Mouse (Mus musculus) hindbrain, embryonic 15.5 days (tissue): ENCODE data around the gene Xrcc1. TPM values are rescaled to one million over a fixed set of nuclear protein-coding genes. Genes with fewer than 3 reads are reported as not detected.
"Not testable (repeated sequence)": the region's sequence is repeated elsewhere in the genome, so short reads cannot be mapped to it uniquely, and the experiment has no call there.

Source experiments
- ATAC-seq: fragments of 200-750 bp; cut with Nextera tagmentation; 2 replicates; pipeline ENCODE4 v1.8.0; 2017; ENCODE audit warnings: low read depth, moderate number of reproducible peaks, moderate TSS enrichment; ENCODE audit not compliant: low FRiP score
- H3K27ac ChIP-seq: fragments of 300-500 bp; sonication (generic); replicated peaks from 2 replicates; pipeline ENCODE4 v1.5.1; 2015; ENCODE audit warnings: mild to moderate bottlenecking, inconsistent platforms
- H3K27me3 ChIP-seq: fragments of 300-500 bp; sonication (generic); 2 replicates; pipeline ENCODE4 v1.6.1; 2015; ENCODE audit warnings: control low read depth, inconsistent platforms
- H3K36me3 ChIP-seq: fragments of 300-500 bp; sonication (generic); 2 replicates; pipeline ENCODE4 v1.6.1; 2015; ENCODE audit warnings: control low read depth, inconsistent platforms
- H3K4me1 ChIP-seq: fragments of 300-500 bp; sonication (generic); replicated peaks from 2 replicates; pipeline ENCODE4 v1.6.1; 2015; ENCODE audit warnings: control low read depth, inconsistent platforms
- H3K4me2 ChIP-seq: fragments of 300-500 bp; sonication (generic); 2 replicates; pipeline ENCODE4 v1.6.1; 2015; ENCODE audit warnings: moderate library complexity, mild to moderate bottlenecking, inconsistent platforms
- H3K4me3 ChIP-seq: fragments of 300-500 bp; sonication (generic); 2 replicates; pipeline ENCODE4 v1.5.1; 2015; ENCODE audit warnings: mild to moderate bottlenecking, inconsistent platforms
- H3K9ac ChIP-seq: fragments of 300-500 bp; sonication (generic); 2 replicates; pipeline ENCODE4 v1.6.1; 2015; ENCODE audit warnings: inconsistent platforms
- H3K9me3 ChIP-seq: fragments of 300-500 bp; sonication (generic); 2 replicates; pipeline ENCODE4 v1.6.1; 2016; ENCODE audit warnings: control low read depth, inconsistent platforms
- WGBS: fragments of 180-500 bp; shearing (Covaris S2); methylation state at CpG from one replicate; pipeline ENCODE4 v1.1.7; 2015; 5-methylcytosine and 5-hydroxymethylcytosine counted together
- polyA plus RNA-seq: library from polyadenylated mRNA; unstranded; fragments of >200 nt; fragmentation: Nextera tagmentation; extraction: Ambion mirVana; gene quantifications from 2 replicates; pipeline ENCODE4 v1.2.1, GENCODE M21; 2015

Gene Xrcc1
- polyA plus RNA-seq, 1 experiment from 2014 or later: 72.1 TPM

GRCm38 (mm10) chr7:24610879-24611494, 64.9 kb downstream of the Xrcc1 start:
- WGBS: 1% methylated on average over 36 of the region's 36 CpGs
- Histone ChIP-seq H3K4me1 (peaks cover 21% of the 10 kb centered on the region), H3K9me3 (no peaks in the 10 kb centered on the region), H3K27me3 (peaks cover 50% of the 10 kb centered on the region), H3K4me3 (peak overlapping the region; percentile 33), H3K36me3 (no peaks in the 10 kb centered on the region), H3K27ac (no peak overlapping the region), H3K9ac (no peak overlapping the region), H3K4me2 (peak overlapping the region; percentile 56)
- ATAC-seq: peak; percentile 21; the same call in 1 of the 2 replicates

GRCm38 (mm10) chr7:24611709-24612108, 65.6 kb downstream of the Xrcc1 start:
- no peak overlapping the region; the same call in 1 of the 2 replicates for H3K4me3 ChIP-seq
- ATAC-seq: no peak
- H3K9ac ChIP-seq: no peak overlapping the region
- 19% methylated on average over 7 of the region's 7 CpGs for WGBS
- peaks cover 50% of the 10 kb centered on the region for H3K27me3 ChIP-seq
- H3K9me3 ChIP-seq: no peaks in the 10 kb centered on the region
- no peak overlapping the region for H3K27ac ChIP-seq
- H3K4me1 ChIP-seq: peaks cover 21% of the 10 kb centered on the region
- peak overlapping the region; percentile 56; the same call in 1 of the 2 replicates for H3K4me2 ChIP-seq
- H3K36me3 ChIP-seq: no peaks in the 10 kb centered on the region

GRCm38 (mm10) chr7:24612308-24612910, 66.3 kb downstream of the Xrcc1 start:
- Histone ChIP-seq H3K4me1 (peaks cover 21% of the 10 kb centered on the region), H3K9me3 (no peaks in the 10 kb centered on the region), H3K36me3 (no peaks in the 10 kb centered on the region), H3K27ac (no peak overlapping the region), H3K4me2 (peak overlapping the region; percentile 13; the same call in 1 of the 2 replicates), H3K4me3 (no peak overlapping the region), H3K9ac (no peak overlapping the region), H3K27me3 (peaks cover 50% of the 10 kb centered on the region)
- no peak for ATAC-seq
- 3% methylated on average over 27 of the region's 27 CpGs for WGBS

GRCm38 (mm10) chr7:24614816-24615215, 68.7 kb downstream of the Xrcc1 start:
- Histone ChIP-seq H3K4me3 (no peak overlapping the region), H3K27ac (no peak overlapping the region), H3K9ac (no peak overlapping the region), H3K4me2 (no peak overlapping the region), H3K36me3 (no peaks in the 10 kb centered on the region), H3K4me1 (peaks cover 21% of the 10 kb centered on the region), H3K9me3 (no peaks in the 10 kb centered on the region), H3K27me3 (peaks cover 40% of the 10 kb centered on the region)
- ATAC-seq: no peak
- 78% methylated on average over 13 of the region's 13 CpGs for WGBS

GRCm38 (mm10) chr7:24617763-24618162, 71.7 kb downstream of the Xrcc1 start:
- no peak overlapping the region for H3K4me3 ChIP-seq
- H3K9me3 ChIP-seq: no peaks in the 10 kb centered on the region
- H3K27me3 ChIP-seq: peaks cover 11% of the 10 kb centered on the region
- H3K4me1 ChIP-seq: peaks cover under 1% of the 10 kb centered on the region
- no peak overlapping the region for H3K4me2 ChIP-seq
- no peak overlapping the region for H3K27ac ChIP-seq
- H3K9ac ChIP-seq: no peak overlapping the region
- no peaks in the 10 kb centered on the region for H3K36me3 ChIP-seq
- WGBS: 83% methylated on average over 8 of the region's 8 CpGs
- no peak for ATAC-seq

- H3K9ac ChIP-seq, H3K27ac ChIP-seq, H3K27me3 ChIP-seq, H3K9me3 ChIP-seq, ATAC-seq, H3K4me1 ChIP-seq, H3K4me2 ChIP-seq, H3K36me3 ChIP-seq, H3K4me3 ChIP-seq: not testable (repeated sequence)
- WGBS: 94% methylated on average over 8 of the region's 8 CpGs
Measured at GRCm38 (mm10) chr7:24618374-24618773, 72.3 kb downstream of the Xrcc1 start.

- no peaks in the 10 kb centered on the region for H3K27me3 ChIP-seq
- no peak overlapping the region for H3K4me3 ChIP-seq
- ATAC-seq: no peak
- H3K27ac ChIP-seq: no peak overlapping the region
- H3K4me1 ChIP-seq: no peaks in the 10 kb centered on the region
- H3K4me2 ChIP-seq: no peak overlapping the region
- H3K9me3 ChIP-seq: no peaks in the 10 kb centered on the region
- WGBS: 51% methylated on average over 13 of the region's 13 CpGs
- no peak overlapping the region for H3K9ac ChIP-seq
- no peaks in the 10 kb centered on the region for H3K36me3 ChIP-seq
Measured at GRCm38 (mm10) chr7:24619671-24620397, 73.7 kb downstream of the Xrcc1 start.

GRCm38 (mm10) chr7:24621193-24621592, 75.1 kb downstream of the Xrcc1 start:
- no peaks in the 10 kb centered on the region for H3K4me1 ChIP-seq
- no peaks in the 10 kb centered on the region for H3K27me3 ChIP-seq
- H3K4me2 ChIP-seq: no peak overlapping the region
- 87% methylated on average over 3 of the region's 3 CpGs for WGBS
- ATAC-seq: no peak
- H3K4me3 ChIP-seq: no peak overlapping the region
- H3K27ac ChIP-seq: no peak overlapping the region
- no peaks in the 10 kb centered on the region for H3K36me3 ChIP-seq
- H3K9ac ChIP-seq: no peak overlapping the region
- no peaks in the 10 kb centered on the region for H3K9me3 ChIP-seq

GRCm38 (mm10) chr7:24622967-24623366, 76.9 kb downstream of the Xrcc1 start:
- H3K36me3 ChIP-seq: no peaks in the 10 kb centered on the region
- H3K27ac ChIP-seq: no peak overlapping the region
- no peak overlapping the region for H3K9ac ChIP-seq
- WGBS: 81% methylated on average over 6 of the region's 6 CpGs
- no peak overlapping the region for H3K4me3 ChIP-seq
- no peaks in the 10 kb centered on the region for H3K27me3 ChIP-seq
- no peaks in the 10 kb centered on the region for H3K9me3 ChIP-seq
- ATAC-seq: no peak
- no peak overlapping the region for H3K4me2 ChIP-seq
- H3K4me1 ChIP-seq: no peaks in the 10 kb centered on the region

Other genes with a start within 250 kb of the Xrcc1 start
- 39.5 and 42.3 TPM in 2 replicates for gene Zfp61, start 245.1 kb upstream of the Xrcc1 start, polyA plus RNA-seq
- gene Zfp94, start 229.6 kb upstream of the Xrcc1 start, polyA plus RNA-seq: 19.5 and 20.3 TPM in 2 replicates
- gene Tescl, start 212.4 kb upstream of the Xrcc1 start, polyA plus RNA-seq: 0.23 and 0.38 TPM in 2 replicates
- gene Lypd5, start 197.1 kb upstream of the Xrcc1 start, polyA plus RNA-seq: not detected in 2 replicates
- 2.3 and 2.9 TPM in 2 replicates for gene Kcnn4, start 176.0 kb upstream of the Xrcc1 start, polyA plus RNA-seq
- gene Smg9, start 146.7 kb upstream of the Xrcc1 start, polyA plus RNA-seq: 32.8 and 42.5 TPM in 2 replicates
- gene Irgc1, start 94.0 kb upstream of the Xrcc1 start, polyA plus RNA-seq: not detected in 2 replicates
- 1.3 and 1.5 TPM in 2 replicates for gene Plaur, start 83.8 kb upstream of the Xrcc1 start, polyA plus RNA-seq
- 77.9 and 80.4 TPM in 2 replicates for gene Cadm4, start 64.3 kb upstream of the Xrcc1 start, polyA plus RNA-seq
- gene Zfp428, start 39.3 kb upstream of the Xrcc1 start, polyA plus RNA-seq: 281 and 307 TPM in 2 replicates
- gene AC161166.1, start 33.8 kb upstream of the Xrcc1 start, polyA plus RNA-seq: 1.00 and 1.5 TPM in 2 replicates
- 28.5 and 28.7 TPM in 2 replicates for gene Irgq, start 15.6 kb upstream of the Xrcc1 start, polyA plus RNA-seq
- gene Pinlyp, start 171 bp upstream of the Xrcc1 start, polyA plus RNA-seq: 0.25 TPM in 1 of 2 replicates, not detected in the other
- gene Ethe1, start 41.3 kb downstream of the Xrcc1 start, polyA plus RNA-seq: 27.4 and 27.5 TPM in 2 replicates
- gene Zfp575, start 41.4 kb downstream of the Xrcc1 start, polyA plus RNA-seq: 14.8 and 19.7 TPM in 2 replicates
- gene Phldb3, start 64.5 kb downstream of the Xrcc1 start, polyA plus RNA-seq: not detected in 2 replicates
- gene Lypd3, start 90.3 kb downstream of the Xrcc1 start, polyA plus RNA-seq: 0.41 and 0.73 TPM in 2 replicates
- gene Tex101, start 130.4 kb downstream of the Xrcc1 start, polyA plus RNA-seq: not detected in 2 replicates
- not detected in 2 replicates for gene BC049730, start 163.0 kb downstream of the Xrcc1 start, polyA plus RNA-seq
- gene Gm4763, start 180.6 kb downstream of the Xrcc1 start, polyA plus RNA-seq: not detected in 2 replicates
- 0.26 and 0.49 TPM in 2 replicates for gene Cd177, start 214.0 kb downstream of the Xrcc1 start, polyA plus RNA-seq
- 0.21 and 0.48 TPM in 2 replicates for gene Ceacam10, start 230.9 kb downstream of the Xrcc1 start, polyA plus RNA-seq